Mouse (Mus musculus): ENCODE data around the gene Npsr1. TPM values are rescaled to one million over a fixed set of nuclear protein-coding genes. Genes with fewer than 3 reads are reported as not detected.

Gene Npsr1
- polyA plus RNA-seq (2015; fragmentation: Nextera tagmentation; extraction: Ambion mirVana): not detected in 2 replicates

GRCm38 (mm10) chr9:24097696-24098095 lies at the start of gene Npsr1:
Gene Npsr1, plus strand, starts transcription at chr9:24097996.

All from urinary bladder, postnatal 0 days (tissue).